Mouse (Mus musculus): ENCODE measurements around the gene Rere. TPM values are rescaled to one million over a fixed set of nuclear protein-coding genes. Genes with fewer than 3 reads are reported as not detected.
A peak's percentile ranks its signal among the peaks of the same experiment; 100 is the strongest.

Gene Rere
- polyA plus RNA-seq, 2 experiments = 28.5 to 43.3 TPM

DNA sequence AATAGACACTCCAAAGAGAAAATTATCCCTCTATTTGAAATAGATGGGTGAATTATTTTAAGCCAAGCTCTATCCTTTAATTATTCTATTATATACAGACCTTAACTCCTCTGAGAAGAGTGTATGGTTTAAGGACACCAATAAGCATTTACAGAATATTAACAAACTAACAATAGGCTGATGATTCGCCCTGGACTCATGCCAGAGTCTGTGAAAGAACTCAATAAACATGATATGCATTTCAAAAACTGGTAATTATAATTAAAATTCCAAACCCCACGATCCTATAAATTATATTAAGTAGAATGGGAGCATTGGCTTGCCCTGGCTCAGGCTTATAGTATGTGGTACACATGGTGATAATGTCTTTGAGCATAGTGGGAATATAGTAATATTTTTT is 1.4 kb upstream of the Rere start:
- no peak for TF ChIP-seq POLR2A (IDR thresholded peaks at IDR 0.05; ENCODE audit: borderline replicate concordance, extremely low read depth, insufficient read depth, insufficient read length)
- H3K9me3 ChIP-seq (ENCODE audit: control insufficient read depth, low read length) = no peaks in the 10 kb centered on the region
- WGBS = 59% methylated on average over 2 of the region's 2 CpGs
- H3K9ac ChIP-seq (ENCODE audit: low read depth, low read length, severe bottlenecking) = no peak overlapping the region
- H3K36me3 ChIP-seq (ENCODE audit: control insufficient read depth, insufficient read depth, low read length) = no peaks in the 10 kb centered on the region
- peaks cover 19% of the 10 kb centered on the region for H3K4me1 ChIP-seq (ENCODE audit: control insufficient read depth, insufficient read depth, low read length)
- H3K27me3 ChIP-seq (ENCODE audit: control insufficient read depth, insufficient read depth, low read length) = no peaks in the 10 kb centered on the region
- ATAC-seq (ENCODE audit: low FRiP score, low read depth) = no peak
- no peak overlapping the region for H3K4me2 ChIP-seq (replicated peaks; ENCODE audit: low read depth, low read length, severe bottlenecking)
- DNase-seq (ENCODE audit: low spot score) = no peak
- no peak overlapping the region for H3K27ac ChIP-seq (replicated peaks; ENCODE audit: low read depth, low read length)
- H3K4me3 ChIP-seq (replicated peaks; ENCODE audit: low read length) = no peak overlapping the region

DNA sequence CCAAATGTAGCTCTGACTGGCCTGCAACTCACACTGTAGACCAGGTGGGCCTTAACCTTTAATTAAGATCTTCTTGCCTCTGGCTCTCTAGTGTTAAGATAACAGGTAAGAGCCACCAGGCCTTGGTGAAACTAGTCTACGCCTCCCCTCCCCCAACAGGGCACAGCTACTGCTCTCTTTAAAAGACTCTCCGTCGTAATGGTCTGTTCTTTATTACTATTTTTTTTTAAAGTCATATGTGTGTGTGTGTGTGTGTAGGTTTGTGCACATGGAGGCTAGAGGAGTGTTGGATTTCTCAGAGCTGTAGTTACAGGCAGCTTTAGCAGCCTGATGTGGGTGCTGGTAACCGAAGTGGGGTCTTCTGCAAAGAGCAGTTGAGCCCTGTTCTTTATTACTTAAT is 987 bp upstream of the Rere start:
- Histone ChIP-seq H3K4me3 (replicated peaks; ENCODE audit: low read length) (peak overlapping the region; percentile 83), H3K4me2 (replicated peaks; ENCODE audit: low read depth, low read length, severe bottlenecking) (peak overlapping the region; percentile 64), H3K27me3 (ENCODE audit: control insufficient read depth, insufficient read depth, low read length) (no peaks in the 10 kb centered on the region), H3K27ac (replicated peaks; ENCODE audit: low read depth, low read length) (peak overlapping the region; percentile 99), H3K9me3 (ENCODE audit: control insufficient read depth, low read length) (no peaks in the 10 kb centered on the region), H3K4me1 (ENCODE audit: control insufficient read depth, insufficient read depth, low read length) (peaks cover 19% of the 10 kb centered on the region), H3K36me3 (ENCODE audit: control insufficient read depth, insufficient read depth, low read length) (no peaks in the 10 kb centered on the region), H3K9ac (ENCODE audit: low read depth, low read length, severe bottlenecking) (no peak overlapping the region)
- ATAC-seq (ENCODE audit: low FRiP score, low read depth) = no peak
- no peak for DNase-seq (ENCODE audit: low spot score)
- no peak for TF ChIP-seq POLR2A (IDR thresholded peaks at IDR 0.05; ENCODE audit: borderline replicate concordance, extremely low read depth, insufficient read depth, insufficient read length)
- WGBS = 24% methylated on average over 4 of the region's 4 CpGs

DNA sequence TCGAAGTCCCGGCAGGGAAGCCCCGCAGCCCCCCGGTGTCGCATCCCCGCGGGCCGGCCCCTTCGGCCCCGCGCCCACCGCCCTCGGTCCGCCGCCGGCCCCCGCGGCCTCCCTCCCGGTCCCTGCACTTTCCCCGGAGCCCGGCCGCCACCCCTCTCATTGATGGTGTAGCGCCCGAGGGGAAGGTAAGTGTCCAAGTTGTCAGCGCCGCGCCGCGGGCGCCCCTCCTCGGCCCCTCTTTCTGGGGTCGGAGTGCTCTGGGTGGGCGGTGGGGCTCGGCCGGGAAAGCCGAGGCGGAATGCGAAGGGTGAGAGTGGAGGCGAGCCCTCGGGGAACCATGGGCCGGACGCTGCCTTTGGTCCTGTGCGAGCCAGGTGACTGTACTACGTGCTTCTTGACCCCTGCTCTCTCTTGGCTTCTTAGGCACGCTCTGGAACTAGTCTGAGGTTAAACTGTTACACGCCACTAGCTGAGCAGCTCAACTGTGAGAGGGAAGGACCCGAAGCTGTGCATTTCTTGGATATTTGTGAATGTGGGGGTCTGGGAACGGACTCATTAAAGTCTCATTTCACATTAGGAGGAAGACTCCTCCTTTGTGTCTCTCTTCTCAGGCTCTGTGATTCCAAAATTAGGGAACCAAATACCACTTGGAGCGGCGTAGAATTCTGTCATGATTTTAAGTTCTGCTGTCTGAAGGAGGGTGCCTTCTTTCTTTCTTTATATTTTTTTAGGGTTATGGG is 615 bp downstream of the Rere start:
- Histone ChIP-seq H3K27ac (replicated peaks; ENCODE audit: low read depth, low read length) (peak overlapping the region; percentile 88), H3K4me2 (replicated peaks; ENCODE audit: low read depth, low read length, severe bottlenecking) (peak overlapping the region; percentile 71), H3K27me3 (ENCODE audit: control insufficient read depth, insufficient read depth, low read length) (no peaks in the 10 kb centered on the region), H3K9me3 (ENCODE audit: control insufficient read depth, low read length) (no peaks in the 10 kb centered on the region), H3K36me3 (ENCODE audit: control insufficient read depth, insufficient read depth, low read length) (no peaks in the 10 kb centered on the region), H3K4me1 (ENCODE audit: control insufficient read depth, insufficient read depth, low read length) (peaks cover 30% of the 10 kb centered on the region), H3K9ac (ENCODE audit: low read depth, low read length, severe bottlenecking) (peak overlapping the region; percentile 88), H3K4me3 (replicated peaks; ENCODE audit: low read length) (peak overlapping the region; percentile 83)
- ATAC-seq (ENCODE audit: low FRiP score, low read depth) (no peak), DNase-seq (ENCODE audit: low spot score) (no peak)
- 3% methylated on average over 36 of the region's 50 CpGs for WGBS
- TF ChIP-seq POLR2A (IDR thresholded peaks at IDR 0.05; ENCODE audit: borderline replicate concordance, extremely low read depth, insufficient read depth, insufficient read length) = no peak

DNA sequence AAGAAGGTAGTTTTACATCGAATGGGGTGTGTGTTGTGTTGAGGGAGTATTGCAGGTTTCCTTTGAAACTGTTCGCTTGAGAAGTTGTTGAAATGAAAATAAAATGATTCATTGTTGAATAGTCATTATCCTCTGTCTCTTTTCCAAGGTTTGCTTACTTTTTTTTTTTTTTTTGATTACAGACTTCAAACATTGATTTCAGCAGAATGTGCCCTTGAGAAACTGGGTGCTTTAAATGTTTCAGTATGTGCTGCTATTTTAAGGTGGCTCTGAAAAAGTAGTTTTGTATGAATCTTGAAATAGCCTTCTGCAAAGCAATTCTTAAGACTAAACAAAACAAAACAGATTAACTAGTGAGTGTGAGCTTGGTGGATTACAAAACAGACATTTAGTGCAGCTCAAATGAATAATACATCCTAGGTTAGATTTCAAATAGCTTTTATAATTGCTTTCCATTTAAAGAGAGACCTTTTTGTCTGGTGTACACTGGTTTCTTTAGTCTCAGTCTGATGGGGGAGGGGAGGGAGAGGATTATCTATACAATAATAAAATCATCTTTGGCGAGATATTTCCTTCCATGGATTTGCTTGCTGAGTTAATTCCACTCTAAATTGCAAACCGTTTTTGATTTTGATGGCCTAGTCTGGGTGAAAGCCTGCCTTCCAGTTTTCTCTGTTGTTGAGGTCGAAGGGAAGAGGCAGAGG is 1.3 kb downstream of the Rere start:
- Histone ChIP-seq H3K4me3 (replicated peaks; ENCODE audit: low read length) (peak overlapping the region; percentile 83), H3K27ac (replicated peaks; ENCODE audit: low read depth, low read length) (peak overlapping the region; percentile 88; the same call in 1 of the 2 replicates), H3K36me3 (ENCODE audit: control insufficient read depth, insufficient read depth, low read length) (no peaks in the 10 kb centered on the region), H3K4me2 (replicated peaks; ENCODE audit: low read depth, low read length, severe bottlenecking) (peak overlapping the region; percentile 71), H3K27me3 (ENCODE audit: control insufficient read depth, insufficient read depth, low read length) (no peaks in the 10 kb centered on the region), H3K9ac (ENCODE audit: low read depth, low read length, severe bottlenecking) (peak overlapping the region; percentile 88), H3K4me1 (ENCODE audit: control insufficient read depth, insufficient read depth, low read length) (peaks cover 31% of the 10 kb centered on the region), H3K9me3 (ENCODE audit: control insufficient read depth, low read length) (no peaks in the 10 kb centered on the region)
- WGBS = 5% methylated on average over 5 of the region's 5 CpGs
- DNase-seq (ENCODE audit: low spot score) = no peak
- ATAC-seq (ENCODE audit: low FRiP score, low read depth) = no peak
- TF ChIP-seq POLR2A (IDR thresholded peaks at IDR 0.05; ENCODE audit: borderline replicate concordance, extremely low read depth, insufficient read depth, insufficient read length) = no peak

DNA sequence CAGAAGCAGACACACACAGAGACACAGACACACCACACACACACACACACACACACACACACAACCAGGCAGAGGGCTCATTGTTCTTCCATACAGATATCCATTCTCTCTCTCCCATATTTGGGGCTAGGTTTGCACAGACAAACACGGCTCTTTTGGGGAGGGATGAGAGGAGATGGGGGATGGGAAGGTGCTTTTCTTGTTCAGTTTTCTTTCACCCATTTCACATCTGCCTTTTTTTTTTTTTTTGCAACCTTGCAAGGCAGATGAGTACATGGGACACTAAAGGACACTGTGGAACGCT is 1.8 kb downstream of the Rere start:
- no peak for ATAC-seq (ENCODE audit: low FRiP score, low read depth)
- Histone ChIP-seq H3K27ac (replicated peaks; ENCODE audit: low read depth, low read length) (no peak overlapping the region), H3K4me2 (replicated peaks; ENCODE audit: low read depth, low read length, severe bottlenecking) (peak overlapping the region; percentile 71), H3K36me3 (ENCODE audit: control insufficient read depth, insufficient read depth, low read length) (no peaks in the 10 kb centered on the region), H3K27me3 (ENCODE audit: control insufficient read depth, insufficient read depth, low read length) (no peaks in the 10 kb centered on the region), H3K4me1 (ENCODE audit: control insufficient read depth, insufficient read depth, low read length) (peaks cover 32% of the 10 kb centered on the region), H3K4me3 (replicated peaks; ENCODE audit: low read length) (peak overlapping the region; percentile 83), H3K9ac (ENCODE audit: low read depth, low read length, severe bottlenecking) (peak overlapping the region; percentile 88; the same call in 1 of the 2 replicates), H3K9me3 (ENCODE audit: control insufficient read depth, low read length) (no peaks in the 10 kb centered on the region)
- WGBS = 15% methylated on average over 2 of the region's 2 CpGs
- no peak for DNase-seq (ENCODE audit: low spot score)
- no peak for TF ChIP-seq POLR2A (IDR thresholded peaks at IDR 0.05; ENCODE audit: borderline replicate concordance, extremely low read depth, insufficient read depth, insufficient read length)
